Mouse (Mus musculus) stomach, embryonic 16.5 days (tissue): ENCODE measurements around the gene Calhm1. TPM values are rescaled to one million over a fixed set of nuclear protein-coding genes. Genes with fewer than 3 reads are reported as not detected.
"Not testable (repeated sequence)": the region's sequence is repeated elsewhere in the genome, so short reads cannot be mapped to it uniquely, and the experiment has no call there.

Source experiments
- ATAC-seq: fragments of 200-750 bp; cut with Nextera tagmentation; 2 replicates; pipeline ENCODE4 v1.8.0; 2017; ENCODE audit warnings: moderate number of reproducible peaks, moderate TSS enrichment; ENCODE audit not compliant: insufficient read depth, low FRiP score
- H3K27ac ChIP-seq: fragments of 300-500 bp; sonication (generic); 2 replicates; pipeline ENCODE4 v1.5.1; 2014; ENCODE audit warnings: low read length
- H3K27me3 ChIP-seq: fragments of 300-500 bp; sonication (generic); 2 replicates; pipeline ENCODE4 v1.6.1; 2014; ENCODE audit warnings: low read length, control low read depth, mixed read lengths; ENCODE audit not compliant: control insufficient read depth, insufficient read depth
- H3K36me3 ChIP-seq: fragments of 300-500 bp; sonication (generic); 2 replicates; pipeline ENCODE4 v1.6.1; 2014; ENCODE audit warnings: low read length; ENCODE audit not compliant: control insufficient read depth, insufficient read depth
- H3K4me1 ChIP-seq: fragments of 300-500 bp; sonication (generic); 2 replicates; pipeline ENCODE4 v1.6.1; 2014; ENCODE audit warnings: low read length, control low read depth, mixed read lengths; ENCODE audit not compliant: control insufficient read depth, insufficient read depth
- H3K4me2 ChIP-seq: fragments of 300-500 bp; sonication (generic); 2 replicates; pipeline ENCODE4 v1.6.1; 2014; ENCODE audit warnings: low read depth, low read length, mixed read lengths
- H3K4me3 ChIP-seq: fragments of 300-500 bp; sonication (generic); replicated peaks from 2 replicates; pipeline ENCODE4 v1.5.1; 2014; ENCODE audit warnings: mild to moderate bottlenecking, low read length
- H3K9ac ChIP-seq: fragments of 300-500 bp; sonication (generic); 2 replicates; pipeline ENCODE4 v1.6.1; 2014; ENCODE audit warnings: low read length
- H3K9me3 ChIP-seq: fragments of 300-500 bp; sonication (generic); replicated peaks from 2 replicates; pipeline ENCODE4 v1.6.1; 2016; ENCODE audit warnings: low read length, control low read depth; ENCODE audit not compliant: control insufficient read depth
- WGBS: fragments of 180-500 bp; shearing (Covaris S2); extraction: QIAGEN DNeasy Blood & Tissue Kit; methylation state at CpG from one replicate; pipeline ENCODE4 v1.1.7; 2014; 5-methylcytosine and 5-hydroxymethylcytosine counted together
- polyA plus RNA-seq: library from polyadenylated mRNA; unstranded; fragments of >200 nt; fragmentation: Nextera tagmentation; extraction: Ambion mirVana; gene quantifications from 2 replicates; pipeline ENCODE4 v1.2.1, GENCODE M21; 2015

The Calhm1 gene
- polyA plus RNA-seq, 1 experiment from 2014 or later: not detected

GRCm38 (mm10) chr19:47142438-47142837 is 1.6 kb downstream of the Calhm1 start:
- WGBS: 77% methylated on average over 6 of the region's 6 CpGs
- Histone ChIP-seq H3K4me3 (no peak overlapping the region), H3K4me1 (peaks cover 4% of the 10 kb centered on the region), H3K9ac (no peak overlapping the region), H3K27me3 (no peaks in the 10 kb centered on the region), H3K4me2 (no peak overlapping the region), H3K9me3 (no peaks in the 10 kb centered on the region), H3K36me3 (no peaks in the 10 kb centered on the region), H3K27ac (no peak overlapping the region)
- no peak for ATAC-seq

- ATAC-seq, H3K4me3 ChIP-seq, H3K4me2 ChIP-seq, H3K9me3 ChIP-seq, H3K27ac ChIP-seq, H3K36me3 ChIP-seq, H3K9ac ChIP-seq, H3K27me3 ChIP-seq: not testable (repeated sequence)
- peaks cover 12% of the 10 kb centered on the region for H3K4me1 ChIP-seq
- WGBS: 26% methylated on average over 7 of the region's 7 CpGs
Measured at GRCm38 (mm10) chr19:47139611-47140010, 4.4 kb downstream of the Calhm1 start.

GRCm38 (mm10) chr19:47137771-47138421 is 6.2 kb downstream of the Calhm1 start, which contains the start of gene Calhm2:
Gene Calhm2 (minus strand): TSS chr19:47138294.
- peak; percentile 79 for ATAC-seq
- WGBS: 3% methylated on average over 28 of the region's 28 CpGs
- Histone ChIP-seq H3K4me1 (peaks cover 12% of the 10 kb centered on the region), H3K27ac (peak within 1 kb of the TSS; percentile 92), H3K9me3 (no peaks in the 10 kb centered on the region), H3K4me3 (peak within 1 kb of the TSS; percentile 60), H3K27me3 (no peaks in the 10 kb centered on the region), H3K9ac (peak within 1 kb of the TSS; percentile 87), H3K36me3 (peaks cover 4% of the 10 kb centered on the region; the same call in 1 of the 2 replicates), H3K4me2 (peak within 1 kb of the TSS; percentile 63)

- peak; percentile 48; the same call in 1 of the 2 replicates for ATAC-seq
- WGBS: 16% methylated on average over 6 of the region's 6 CpGs
- H3K4me1 ChIP-seq: peaks cover 12% of the 10 kb centered on the region
Measured at GRCm38 (mm10) chr19:47137051-47137581, 6.9 kb downstream of the Calhm1 start.

DNA sequence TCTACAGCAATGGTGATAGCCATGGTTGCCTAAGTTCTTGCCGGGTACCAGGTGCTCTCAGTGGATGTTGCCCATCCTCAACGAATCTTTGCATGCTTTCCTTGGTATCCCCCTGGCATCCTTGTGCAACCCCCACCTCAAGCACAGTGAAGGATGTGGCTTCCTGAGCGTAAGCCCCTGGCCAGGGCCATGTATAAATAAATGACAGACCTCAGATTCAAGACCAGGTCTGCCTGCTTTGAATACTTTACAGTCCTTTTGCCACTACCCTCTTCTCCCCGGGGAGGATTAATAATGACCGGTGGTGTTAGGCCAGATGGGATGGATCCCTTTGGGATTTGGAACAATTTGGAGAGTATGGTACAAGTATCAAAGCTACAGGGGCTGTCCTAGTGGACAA is 7.9 kb downstream of the Calhm1 start:
- H3K27ac ChIP-seq: no peak overlapping the region
- H3K4me1 ChIP-seq: peaks cover 12% of the 10 kb centered on the region
- H3K4me3 ChIP-seq: peak overlapping the region; percentile 60; the same call in 1 of the 2 replicates
- 84% methylated on average over 5 of the region's 5 CpGs for WGBS
- no peak overlapping the region for H3K9ac ChIP-seq
- H3K36me3 ChIP-seq: peaks cover 4% of the 10 kb centered on the region; the same call in 1 of the 2 replicates
- peak overlapping the region; percentile 63; the same call in 1 of the 2 replicates for H3K4me2 ChIP-seq
- no peaks in the 10 kb centered on the region for H3K9me3 ChIP-seq
- H3K27me3 ChIP-seq: no peaks in the 10 kb centered on the region
- ATAC-seq: no peak

More at GRCm38 (mm10) chr19:47137051-47137581, 6.9 kb downstream of the Calhm1 start:
- peak overlapping the region; percentile 60 for H3K4me3 ChIP-seq
- H3K27ac ChIP-seq: peak overlapping the region; percentile 92
- H3K4me2 ChIP-seq: peak overlapping the region; percentile 63
- peak overlapping the region; percentile 87 for H3K9ac ChIP-seq
- no peaks in the 10 kb centered on the region for H3K9me3 ChIP-seq
- H3K27me3 ChIP-seq: no peaks in the 10 kb centered on the region
- H3K36me3 ChIP-seq: peaks cover 4% of the 10 kb centered on the region; the same call in 1 of the 2 replicates

- WGBS: 95% methylated on average over 17 of the region's 17 CpGs
- no peak overlapping the region for H3K9ac ChIP-seq
Measured at GRCm38 (mm10) chr19:47135568-47135967, 8.5 kb downstream of the Calhm1 start.

GRCm38 (mm10) chr19:47133161-47133560 is 10.9 kb downstream of the Calhm1 start:
- 89% methylated on average over 7 of the region's 7 CpGs for WGBS
- Histone ChIP-seq H3K4me1 (peaks cover 8% of the 10 kb centered on the region), H3K4me2 (no peak overlapping the region), H3K36me3 (peaks cover 16% of the 10 kb centered on the region; the same call in 1 of the 2 replicates), H3K9me3 (no peaks in the 10 kb centered on the region), H3K9ac (no peak overlapping the region), H3K27me3 (no peaks in the 10 kb centered on the region), H3K27ac (no peak overlapping the region), H3K4me3 (no peak overlapping the region)
- no peak for ATAC-seq

More at GRCm38 (mm10) chr19:47135568-47135967, 8.5 kb downstream of the Calhm1 start:
- H3K4me1 ChIP-seq: peaks cover 12% of the 10 kb centered on the region
- H3K9me3 ChIP-seq: no peaks in the 10 kb centered on the region
- no peaks in the 10 kb centered on the region for H3K27me3 ChIP-seq
- no peak for ATAC-seq
- H3K4me3 ChIP-seq: no peak overlapping the region
- H3K27ac ChIP-seq: no peak overlapping the region
- no peak overlapping the region for H3K4me2 ChIP-seq
- peaks cover 4% of the 10 kb centered on the region; the same call in 1 of the 2 replicates for H3K36me3 ChIP-seq

GRCm38 (mm10) chr19:47130551-47131125 is 13.4 kb downstream of the Calhm1 start:
- Histone ChIP-seq H3K4me3 (no peak overlapping the region), H3K36me3 (peaks cover 29% of the 10 kb centered on the region), H3K4me1 (no peaks in the 10 kb centered on the region), H3K4me2 (no peak overlapping the region), H3K9me3 (no peaks in the 10 kb centered on the region), H3K9ac (no peak overlapping the region), H3K27ac (no peak overlapping the region), H3K27me3 (no peaks in the 10 kb centered on the region)
- no peak for ATAC-seq
- 93% methylated on average over 15 of the region's 15 CpGs for WGBS

GRCm38 (mm10) chr19:47128835-47129234 is 15.2 kb downstream of the Calhm1 start:
- no peak overlapping the region for H3K27ac ChIP-seq
- no peak overlapping the region for H3K4me2 ChIP-seq
- no peak overlapping the region for H3K4me3 ChIP-seq
- H3K27me3 ChIP-seq: no peaks in the 10 kb centered on the region
- H3K9ac ChIP-seq: no peak overlapping the region
- H3K9me3 ChIP-seq: no peaks in the 10 kb centered on the region
- no peaks in the 10 kb centered on the region for H3K4me1 ChIP-seq
- 86% methylated on average over 11 of the region's 11 CpGs for WGBS
- peaks cover 34% of the 10 kb centered on the region for H3K36me3 ChIP-seq
- no peak for ATAC-seq
